Comparison of ENCODE assay signal across 8 mouse cellular contexts in genomic region chr2:158410022-158411014, GRCm38 (mm10). TPM values are rescaled to one million over a fixed set of nuclear protein-coding genes. Genes with fewer than 3 reads are reported as not detected.
DNase-seq lines count a peak whose midpoint lies in the region; ATAC-seq and TF ChIP-seq lines count a peak whose summit lies in the region.

No protein-coding gene starts in this region.

- 2% methylated on average over 52 of the region's 67 CpGs for WGBS in embryonic facial prominence, embryonic 11.5 days
- 2% methylated on average over 60 of the region's 67 CpGs for WGBS in heart, embryonic 11.5 days (ENCODE audit: insufficient replicate concordance)
- WGBS in kidney, embryonic 16.5 days, result 1% methylated on average over 61 of the region's 67 CpGs

- dilution Hi-C loops in CH12.LX (cut with MboI; ENCODE audit: extremely low pct_ligation_motif_present, extremely low pct_unique_long_range_greater_than_20kb, low sequenced_read_pairs), result no loop called here

- peaks cover 9 to 36% of the 10 kb centered on the region in 2 experiments for H3K4me1 ChIP-seq in CH12.LX (ENCODE audit: control insufficient read depth in 1 of 2, insufficient read depth in 2 of 2)
- no peaks in the 10 kb centered on the region for H3K4me1 ChIP-seq in embryonic facial prominence, embryonic 11.5 days (ENCODE audit: control insufficient read depth, insufficient read depth, low read length)
- peaks cover 19% of the 10 kb centered on the region for H3K4me1 ChIP-seq in heart, embryonic 11.5 days (ENCODE audit: control insufficient read depth, insufficient read depth, low read length)
- peaks cover 12% of the 10 kb centered on the region for H3K4me1 ChIP-seq in kidney, embryonic 16.5 days (ENCODE audit: insufficient read depth, low read length)

- in situ Hi-C loops in CH12.LX (cut with MboI; ENCODE audit: low pct_ligation_motif_present, low pct_unique_long_range_greater_than_20kb, low sequenced_read_pairs), result no loop called here

- no peak overlapping the region for H3K27ac ChIP-seq in CH12.LX (ENCODE audit: insufficient read depth, low read depth)
- H3K27ac ChIP-seq in embryonic facial prominence, embryonic 11.5 days (replicated peaks; ENCODE audit: low read depth, low read length), result peak overlapping the region; percentile 75
- H3K27ac ChIP-seq in heart, embryonic 11.5 days (ENCODE audit: low read depth, low read length), result peak overlapping the region; percentile 90
- H3K27ac ChIP-seq in kidney, embryonic 16.5 days (ENCODE audit: low read length), result peak overlapping the region; percentile 83

- peaks cover 14% of the 10 kb centered on the region for H3K79me2 ChIP-seq in CH12.LX (replicated peaks; ENCODE audit: control insufficient read depth, extremely low read depth, insufficient read depth, poor library complexity, severe bottlenecking)

- DNase-seq in CH12.LX (ENCODE audit: extremely low read depth), result peak; percentile 34
- peak; percentile 59 for DNase-seq in adrenal gland, postnatal 14 days
- DNase-seq in embryonic facial prominence, embryonic 11.5 days (ENCODE audit: low spot score), result no peak
- peak; percentile 23 for DNase-seq in lung, postnatal 14 days
- peak; percentile 23 for DNase-seq in retina, embryonic 14.5 days (ENCODE audit: low spot score)
- peak; percentile 42 to 64 for DNase-seq in thymus, postnatal 36 days

- peak in 1 of 2 experiments; percentile 43; a peak in 2 of 4 replicates for TF ChIP-seq CTCF in CH12.LX (conservative IDR thresholded peaks at IDR 0.05 in 1 of 2, IDR thresholded peaks at IDR 0.05 in 1 of 2; ENCODE audit: low read depth in 2 of 2, low read length in 2 of 2)

- no peaks in the 10 kb centered on the region for H3K36me3 ChIP-seq in CH12.LX (replicated peaks in 1 of 2; ENCODE audit: control insufficient read depth in 1 of 2, insufficient read depth in 1 of 2, low read length in 1 of 2)
- no peaks in the 10 kb centered on the region for H3K36me3 ChIP-seq in embryonic facial prominence, embryonic 11.5 days (replicated peaks; ENCODE audit: control insufficient read depth, insufficient read depth, low read depth, low read length)
- H3K36me3 ChIP-seq in heart, embryonic 11.5 days (ENCODE audit: control insufficient read depth, insufficient read depth, low read length), result no peaks in the 10 kb centered on the region
- H3K36me3 ChIP-seq in kidney, embryonic 16.5 days (ENCODE audit: insufficient read depth, low read length), result no peaks in the 10 kb centered on the region

- no peaks in the 10 kb centered on the region for H3K9me3 ChIP-seq in CH12.LX (replicated peaks; ENCODE audit: low read length)
- no peaks in the 10 kb centered on the region for H3K9me3 ChIP-seq in embryonic facial prominence, embryonic 11.5 days (replicated peaks; ENCODE audit: control insufficient read depth, low read length)
- H3K9me3 ChIP-seq in heart, embryonic 11.5 days (replicated peaks; ENCODE audit: control insufficient read depth, low read length), result no peaks in the 10 kb centered on the region
- no peaks in the 10 kb centered on the region for H3K9me3 ChIP-seq in kidney, embryonic 16.5 days (ENCODE audit: low read length)

- no peak for TF ChIP-seq POLR2A in CH12.LX (IDR thresholded peaks at IDR 0.05; ENCODE audit: low read depth, low read length)

- no peaks in the 10 kb centered on the region for H3K27me3 ChIP-seq in CH12.LX (replicated peaks)
- no peaks in the 10 kb centered on the region for H3K27me3 ChIP-seq in embryonic facial prominence, embryonic 11.5 days (ENCODE audit: control insufficient read depth, insufficient read depth, low read length)
- no peaks in the 10 kb centered on the region for H3K27me3 ChIP-seq in heart, embryonic 11.5 days (ENCODE audit: control insufficient read depth, insufficient read depth, low read length)
- H3K27me3 ChIP-seq in kidney, embryonic 16.5 days (ENCODE audit: insufficient read depth, low read length), result no peaks in the 10 kb centered on the region

- no peak for TF ChIP-seq EP300 in CH12.LX (IDR thresholded peaks at IDR 0.05; ENCODE audit: low read length)

- peak; percentile 64 for ATAC-seq in embryonic facial prominence, embryonic 11.5 days (replicated peaks; ENCODE audit: insufficient number of reproducible peaks, low FRiP score, low TSS enrichment, low read depth)
- peak; percentile 76 for ATAC-seq in heart, embryonic 11.5 days (replicated peaks; ENCODE audit: insufficient number of reproducible peaks, low FRiP score, low TSS enrichment)
- ATAC-seq in kidney, embryonic 16.5 days (ENCODE audit: low FRiP score, low TSS enrichment), result peak; percentile 60

- no peak; the same call in 1 of the 2 replicates for TF ChIP-seq RAD21 in CH12.LX (IDR thresholded peaks at IDR 0.05; ENCODE audit: low read depth, low read length)

- peak overlapping the region; percentile 78 for H3K9ac ChIP-seq in CH12.LX (ENCODE audit: insufficient read depth, low read depth)
- H3K9ac ChIP-seq in embryonic facial prominence, embryonic 11.5 days (replicated peaks; ENCODE audit: low read length), result peak overlapping the region; percentile 80
- peak overlapping the region; percentile 85 for H3K9ac ChIP-seq in heart, embryonic 11.5 days (ENCODE audit: low read depth, low read length)
- H3K9ac ChIP-seq in kidney, embryonic 16.5 days (replicated peaks; ENCODE audit: low read length), result peak overlapping the region; percentile 94

- peak overlapping the region; percentile 73 for H3K4me2 ChIP-seq in CH12.LX (ENCODE audit: insufficient read depth, low read depth, poor library complexity, severe bottlenecking)
- H3K4me2 ChIP-seq in embryonic facial prominence, embryonic 11.5 days (ENCODE audit: low read depth, low read length), result peak overlapping the region; percentile 87
- H3K4me2 ChIP-seq in heart, embryonic 11.5 days, result peak overlapping the region; percentile 93
- peak overlapping the region; percentile 91 for H3K4me2 ChIP-seq in kidney, embryonic 16.5 days (replicated peaks; ENCODE audit: low read depth, low read length)

- H3K4me3 ChIP-seq in CH12.LX (replicated peaks in 1 of 3; ENCODE audit: low read depth in 2 of 3, low read length in 2 of 3, poor library complexity in 1 of 3), result peak overlapping the region; percentile 73 to 92 (median 82)
- peak overlapping the region; percentile 88 for H3K4me3 ChIP-seq in embryonic facial prominence, embryonic 11.5 days (ENCODE audit: low read depth, low read length)
- H3K4me3 ChIP-seq in heart, embryonic 11.5 days (ENCODE audit: low read depth, low read length), result peak overlapping the region; percentile 97
- H3K4me3 ChIP-seq in kidney, embryonic 16.5 days (ENCODE audit: low read length), result peak overlapping the region; percentile 89

TF ChIP-seq in CH12.LX, 34 proteins besides CTCF, POLR2A, EP300 and RAD21:
- no peak for TF ChIP-seq MYC (IDR thresholded peaks at IDR 0.05; ENCODE audit: low read depth, low read length)
- no peak for TF ChIP-seq E2F4 (IDR thresholded peaks at IDR 0.05; ENCODE audit: insufficient replicate concordance, low read depth, low read length)
- TF ChIP-seq BHLHE40 (IDR thresholded peaks at IDR 0.05; ENCODE audit: low read depth, low read length), result no peak
- TF ChIP-seq TBP (conservative IDR thresholded peaks at IDR 0.05; ENCODE audit: low read depth, low read length), result no peak
- no peak for TF ChIP-seq SIN3A (IDR thresholded peaks at IDR 0.05; ENCODE audit: low read length)
- no peak for TF ChIP-seq JUN (IDR thresholded peaks at IDR 0.05; ENCODE audit: insufficient read depth, low read depth, low read length)
- TF ChIP-seq HCFC1 (IDR thresholded peaks at IDR 0.05; ENCODE audit: low read depth, low read length), result peak; percentile 3; the same call in 1 of the 2 replicates
- TF ChIP-seq ZC3H11A (IDR thresholded peaks at IDR 0.05; ENCODE audit: low read depth, low read length), result no peak
- peak; percentile 62 for TF ChIP-seq ZNF384 (IDR thresholded peaks at IDR 0.05; ENCODE audit: low read depth, low read length)
- no peak for TF ChIP-seq POLR2AphosphoS2 (IDR thresholded peaks at IDR 0.05; ENCODE audit: low read depth, low read length)
- no peak for TF ChIP-seq CHD1 (IDR thresholded peaks at IDR 0.05; ENCODE audit: low read depth, low read length)
- TF ChIP-seq SMC3 (IDR thresholded peaks at IDR 0.05; ENCODE audit: low read depth, low read length), result no peak

RNA-seq across cellular contexts. Expression of gene Ralgapb, which starts 0.7 kb away (rescaled TPM):
- total RNA-seq in CH12.LX (2012; rRNA removed) (11.9 and 12.9 TPM in 2 replicates), CH12.LX (2014; rRNA removed) (10.7 and 11.4 TPM in 2 replicates)
- 13.6 and 18.4 TPM in 2 replicates for polyA plus RNA-seq in CH12.LX (2012; ENCODE audit: insufficient read length, low read depth)
- total RNA-seq in adrenal gland, postnatal 14 days (2021), result 44.8 and 47.3 TPM in 2 replicates
- 20.4 and 20.6 TPM in 2 replicates for polyA plus RNA-seq in embryonic facial prominence, embryonic 11.5 days (2014; fragmentation: Nextera tagmentation; extraction: Ambion mirVana)
- polyA plus RNA-seq in heart, embryonic 11.5 days (2014; fragmentation: Nextera tagmentation; extraction: Ambion mirVana), result 13.2 and 16.5 TPM in 2 replicates
- polyA plus RNA-seq in kidney, embryonic 16.5 days (2015; fragmentation: Nextera tagmentation; extraction: Ambion mirVana), result 13.7 and 15.9 TPM in 2 replicates

RNA-seq across cellular contexts. Expression of gene Snhg11, which starts 34.9 kb away (rescaled TPM):
- 0.04 TPM in 2 replicates for total RNA-seq in CH12.LX (2012; rRNA removed)
- total RNA-seq in CH12.LX (2014; rRNA removed), result not detected in 2 replicates
- polyA plus RNA-seq in CH12.LX (2012; ENCODE audit: insufficient read length, low read depth), result 0.11 and 0.13 TPM in 2 replicates
- 3.5 and 6.6 TPM in 2 replicates for total RNA-seq in adrenal gland, postnatal 14 days (2021)
- 6.9 and 8.0 TPM in 2 replicates for polyA plus RNA-seq in embryonic facial prominence, embryonic 11.5 days (2014; fragmentation: Nextera tagmentation; extraction: Ambion mirVana)
- polyA plus RNA-seq in heart, embryonic 11.5 days (2014; fragmentation: Nextera tagmentation; extraction: Ambion mirVana), result 1.3 and 1.6 TPM in 2 replicates
- polyA plus RNA-seq in kidney, embryonic 16.5 days (2015; fragmentation: Nextera tagmentation; extraction: Ambion mirVana), result 3.4 and 8.9 TPM in 2 replicates
